Mouse (Mus musculus): ENCODE measurements around the gene Hoxc5. TPM values are rescaled to one million over a fixed set of nuclear protein-coding genes. Genes with fewer than 3 reads are reported as not detected.

Gene Hoxc5
- polyA plus RNA-seq, 1 experiment = 1.6 TPM

GRCm38 (mm10) chr15:102942739-102943467 is 24.3 kb upstream of the Hoxc5 start:
- Histone ChIP-seq H3ac (ENCODE audit: control insufficient read depth, insufficient read length, low read depth) (peak overlapping the region; percentile 91), H3K79me2 (ENCODE audit: control insufficient read depth, insufficient read depth) (peaks cover 2% of the 10 kb centered on the region), H3K79me3 (ENCODE audit: low read depth) (peaks cover 2% of the 10 kb centered on the region), H3K27me3 (ENCODE audit: control insufficient read depth, insufficient read depth, insufficient read length) (no peaks in the 10 kb centered on the region), H3K36me3 (ENCODE audit: control insufficient read depth, insufficient read depth) (no peaks in the 10 kb centered on the region), H3K4me3 (ENCODE audit: insufficient read depth, poor library complexity, severe bottlenecking) (peak overlapping the region; percentile 60)
- TF ChIP-seq MAX (IDR thresholded peaks at IDR 0.05) (peak; percentile 64), USF1 (IDR thresholded peaks at IDR 0.05; ENCODE audit: low read depth) (no peak), CTCF (IDR thresholded peaks at IDR 0.05; ENCODE audit: control insufficient read depth, insufficient read depth, insufficient read length) (peak; percentile 95)

DNA sequence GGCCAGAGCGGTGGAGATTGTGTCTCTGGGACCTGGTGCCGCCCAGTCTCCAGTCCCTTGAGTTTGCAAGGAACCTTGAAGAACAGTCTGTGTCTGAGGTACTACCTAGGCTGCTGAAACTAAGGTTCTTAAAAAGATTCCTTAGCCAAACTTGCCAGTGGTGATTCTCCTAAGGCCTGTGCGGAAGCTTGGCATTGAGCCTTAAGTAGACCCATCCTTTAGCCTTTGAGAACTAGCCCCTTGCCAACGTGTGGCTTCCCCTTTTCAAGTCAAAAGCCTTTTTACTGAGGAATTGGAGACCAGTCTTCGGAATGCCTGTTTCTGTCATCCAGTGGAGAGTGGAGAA is 23.8 kb upstream of the Hoxc5 start:
- TF ChIP-seq CTCF (IDR thresholded peaks at IDR 0.05; ENCODE audit: control insufficient read depth, insufficient read depth, insufficient read length) = no peak
- no peak for TF ChIP-seq MAX (IDR thresholded peaks at IDR 0.05)
- TF ChIP-seq USF1 (IDR thresholded peaks at IDR 0.05; ENCODE audit: low read depth) = no peak
- no peak for TF ChIP-seq FOSL1 (IDR thresholded peaks at IDR 0.05; ENCODE audit: insufficient read depth, low read length, poor library complexity, severe bottlenecking)
- TF ChIP-seq CEBPB (IDR thresholded peaks at IDR 0.05; ENCODE audit: low read depth) = no peak
- TF ChIP-seq MYOD1 (IDR thresholded peaks at IDR 0.05; ENCODE audit: control insufficient read depth, insufficient read length, low read depth) = no peak
- TF ChIP-seq MYOG (IDR thresholded peaks at IDR 0.05; ENCODE audit: control insufficient read depth, extremely low read depth, insufficient read length) = no peak
- Histone ChIP-seq H3K79me3 (ENCODE audit: low read depth) (peaks cover 7% of the 10 kb centered on the region), H3ac (ENCODE audit: control insufficient read depth, insufficient read length, low read depth) (peak overlapping the region; percentile 91), H3K36me3 (ENCODE audit: control insufficient read depth, insufficient read depth) (no peaks in the 10 kb centered on the region), H3K4me3 (ENCODE audit: insufficient read depth, poor library complexity, severe bottlenecking) (peak overlapping the region; percentile 60), H3K27me3 (ENCODE audit: control insufficient read depth, insufficient read depth, insufficient read length) (no peaks in the 10 kb centered on the region), H3K79me2 (ENCODE audit: control insufficient read depth, insufficient read depth) (peaks cover 8% of the 10 kb centered on the region)

GRCm38 (mm10) chr15:102945185-102946077 is 21.8 kb upstream of the Hoxc5 start:
- H3K27me3 ChIP-seq (ENCODE audit: control insufficient read depth, insufficient read depth, insufficient read length) = no peaks in the 10 kb centered on the region

DNA sequence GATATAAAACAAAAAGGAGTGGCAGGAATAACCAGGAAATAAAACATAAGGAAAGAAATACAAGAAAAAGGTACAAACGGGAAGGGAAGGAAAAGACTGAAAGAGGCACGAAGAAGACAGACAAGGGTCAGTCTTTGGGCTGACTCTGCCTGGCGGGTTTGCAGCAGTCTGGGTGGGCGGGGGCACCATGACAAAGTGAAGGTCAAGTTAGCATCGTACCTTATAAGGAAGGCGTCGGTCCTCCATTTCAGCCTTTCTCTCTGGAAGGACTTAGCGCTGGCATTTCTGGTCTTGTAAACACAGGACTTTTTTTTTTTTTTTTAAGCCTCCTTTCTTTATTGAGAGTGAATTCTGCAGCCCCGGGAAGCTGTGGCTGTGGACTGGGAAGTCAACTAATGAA is 20.0 kb upstream of the Hoxc5 start:
- peaks cover 10% of the 10 kb centered on the region for H3K79me3 ChIP-seq (ENCODE audit: low read depth)
- TF ChIP-seq MYOD1 (IDR thresholded peaks at IDR 0.05; ENCODE audit: control insufficient read depth, insufficient read length, low read depth) = no peak
- no peak for TF ChIP-seq CTCF (IDR thresholded peaks at IDR 0.05; ENCODE audit: control insufficient read depth, insufficient read depth, insufficient read length)
- no peak for TF ChIP-seq MAX (IDR thresholded peaks at IDR 0.05)
- no peak for TF ChIP-seq CEBPB (IDR thresholded peaks at IDR 0.05; ENCODE audit: low read depth)
- no peak for TF ChIP-seq FOSL1 (IDR thresholded peaks at IDR 0.05; ENCODE audit: insufficient read depth, low read length, poor library complexity, severe bottlenecking)
- no peaks in the 10 kb centered on the region for H3K36me3 ChIP-seq (ENCODE audit: control insufficient read depth, insufficient read depth)
- peak overlapping the region; percentile 16 for H3K4me3 ChIP-seq (ENCODE audit: insufficient read depth, poor library complexity, severe bottlenecking)
- H3K27me3 ChIP-seq (ENCODE audit: control insufficient read depth, insufficient read depth, insufficient read length) = no peaks in the 10 kb centered on the region
- peaks cover 40% of the 10 kb centered on the region for H3K79me2 ChIP-seq (ENCODE audit: control insufficient read depth, insufficient read depth)
- H3ac ChIP-seq (ENCODE audit: control insufficient read depth, insufficient read length, low read depth) = peak overlapping the region; percentile 38

More at GRCm38 (mm10) chr15:102945185-102946077, 21.8 kb upstream of the Hoxc5 start:
- Histone ChIP-seq H3K36me3 (ENCODE audit: control insufficient read depth, insufficient read depth) (no peaks in the 10 kb centered on the region), H3K79me2 (ENCODE audit: control insufficient read depth, insufficient read depth) (peaks cover 22% of the 10 kb centered on the region), H3ac (ENCODE audit: control insufficient read depth, insufficient read length, low read depth) (peak overlapping the region; percentile 41), H3K4me3 (ENCODE audit: insufficient read depth, poor library complexity, severe bottlenecking) (no peak overlapping the region), H3K79me3 (ENCODE audit: low read depth) (peaks cover 10% of the 10 kb centered on the region)
- TF ChIP-seq USF1 (IDR thresholded peaks at IDR 0.05; ENCODE audit: low read depth) (no peak), MAX (IDR thresholded peaks at IDR 0.05) (no peak), CTCF (IDR thresholded peaks at IDR 0.05; ENCODE audit: control insufficient read depth, insufficient read depth, insufficient read length) (no peak), FOSL1 (IDR thresholded peaks at IDR 0.05; ENCODE audit: insufficient read depth, low read length, poor library complexity, severe bottlenecking) (no peak), MYOD1 (IDR thresholded peaks at IDR 0.05; ENCODE audit: control insufficient read depth, insufficient read length, low read depth) (no peak), MYOG (IDR thresholded peaks at IDR 0.05; ENCODE audit: control insufficient read depth, extremely low read depth, insufficient read length) (no peak), CEBPB (IDR thresholded peaks at IDR 0.05; ENCODE audit: low read depth) (no peak)

DNA sequence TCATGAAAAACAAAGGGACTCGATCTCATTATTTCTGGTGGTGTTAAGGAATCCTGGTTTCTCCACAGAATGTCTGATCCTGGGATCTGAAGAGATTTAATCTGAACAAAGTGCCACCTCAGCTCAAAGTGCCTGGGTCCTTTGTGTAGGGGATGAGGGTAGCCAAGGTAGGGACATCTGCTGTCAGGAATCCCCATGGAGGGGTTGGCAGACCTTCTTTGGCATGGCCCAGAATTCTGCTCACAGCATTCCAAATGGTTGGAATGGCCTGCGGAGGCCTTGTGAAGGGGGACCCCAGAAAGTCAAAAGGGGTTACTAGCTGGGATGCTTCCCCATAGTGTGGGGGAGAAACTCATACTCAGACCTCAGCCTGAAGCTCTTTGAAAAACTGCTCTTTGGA is 18.4 kb upstream of the Hoxc5 start:
- peaks cover 12% of the 10 kb centered on the region for H3K79me3 ChIP-seq (ENCODE audit: low read depth)
- peak overlapping the region; percentile 16 for H3K4me3 ChIP-seq (ENCODE audit: insufficient read depth, poor library complexity, severe bottlenecking)
- H3K27me3 ChIP-seq (ENCODE audit: control insufficient read depth, insufficient read depth, insufficient read length) = no peaks in the 10 kb centered on the region
- H3ac ChIP-seq (ENCODE audit: control insufficient read depth, insufficient read length, low read depth) = peak overlapping the region; percentile 55
- TF ChIP-seq FOSL1 (IDR thresholded peaks at IDR 0.05; ENCODE audit: insufficient read depth, low read length, poor library complexity, severe bottlenecking) (no peak), MYOG (IDR thresholded peaks at IDR 0.05; ENCODE audit: control insufficient read depth, extremely low read depth, insufficient read length) (no peak), USF1 (IDR thresholded peaks at IDR 0.05; ENCODE audit: low read depth) (no peak), CTCF (IDR thresholded peaks at IDR 0.05; ENCODE audit: control insufficient read depth, insufficient read depth, insufficient read length) (no peak), CEBPB (IDR thresholded peaks at IDR 0.05; ENCODE audit: low read depth) (no peak), MAX (IDR thresholded peaks at IDR 0.05) (no peak), MYOD1 (IDR thresholded peaks at IDR 0.05; ENCODE audit: control insufficient read depth, insufficient read length, low read depth) (no peak)
- no peaks in the 10 kb centered on the region for H3K36me3 ChIP-seq (ENCODE audit: control insufficient read depth, insufficient read depth)
- H3K79me2 ChIP-seq (ENCODE audit: control insufficient read depth, insufficient read depth) = peaks cover 51% of the 10 kb centered on the region

Measured in C2C12 (cell line).